Mouse (Mus musculus) natural killer cell, adult 2 months (primary cell): ENCODE results near the gene Clk3.
"Not testable (repeated sequence)": the region's sequence is repeated elsewhere in the genome, so short reads cannot be mapped to it uniquely, and the experiment has no call there.

Experiments
- DNase-seq, 2 experiments: peaks; one replicate each; pipeline ENCODE4 v3.0.0; 2022; ENCODE audit warnings: low spot score in 2 of 2

Clk3 gene

DNA sequence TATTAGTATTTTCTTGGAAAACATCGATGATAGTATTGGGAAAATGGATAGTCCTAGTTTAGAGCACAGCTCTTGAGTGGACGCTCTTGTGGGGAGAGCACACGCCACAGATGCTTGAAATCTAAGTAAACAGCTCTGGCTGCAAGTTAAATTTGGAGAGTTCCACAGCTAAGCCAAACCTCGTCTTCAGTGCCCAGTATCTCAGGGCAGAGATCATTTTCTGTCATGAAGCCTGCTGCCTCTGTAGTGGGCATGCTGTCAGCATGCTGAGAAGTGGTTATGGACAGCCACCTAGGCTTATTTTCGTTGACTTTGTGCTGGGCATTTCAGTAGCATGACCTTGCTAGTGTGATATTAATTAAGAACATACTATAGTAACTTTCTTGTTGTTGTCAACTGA, 41.9 kb downstream of the Clk3 start:
- no peak for DNase-seq

DNA sequence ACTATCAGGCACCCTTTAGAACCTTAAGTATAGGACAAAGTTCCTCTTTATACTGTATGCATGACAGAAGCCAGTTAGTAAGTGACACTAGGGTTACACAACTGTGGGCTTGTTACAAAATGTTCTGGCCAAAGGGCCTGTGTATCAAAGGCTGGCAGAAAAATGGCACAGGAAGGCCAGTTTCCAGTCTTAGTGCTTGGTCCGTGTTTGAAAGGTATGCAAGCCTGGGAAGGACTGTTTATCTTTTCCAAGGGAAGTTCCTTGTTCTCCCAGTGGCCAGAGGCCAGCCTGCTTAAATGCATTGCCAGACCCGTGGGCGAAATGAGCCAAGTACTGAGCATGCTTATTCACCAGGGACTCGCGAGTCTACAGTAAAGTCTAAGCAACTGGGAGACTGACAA, 42.3 kb downstream of the Clk3 start:
- DNase-seq = no peak

GRCm38 (mm10) chr9:57722371-57722770, 43.3 kb downstream of the Clk3 start:
- no peak for DNase-seq

GRCm38 (mm10) chr9:57720736-57721135, 44.9 kb downstream of the Clk3 start:
- DNase-seq = no peak

DNA sequence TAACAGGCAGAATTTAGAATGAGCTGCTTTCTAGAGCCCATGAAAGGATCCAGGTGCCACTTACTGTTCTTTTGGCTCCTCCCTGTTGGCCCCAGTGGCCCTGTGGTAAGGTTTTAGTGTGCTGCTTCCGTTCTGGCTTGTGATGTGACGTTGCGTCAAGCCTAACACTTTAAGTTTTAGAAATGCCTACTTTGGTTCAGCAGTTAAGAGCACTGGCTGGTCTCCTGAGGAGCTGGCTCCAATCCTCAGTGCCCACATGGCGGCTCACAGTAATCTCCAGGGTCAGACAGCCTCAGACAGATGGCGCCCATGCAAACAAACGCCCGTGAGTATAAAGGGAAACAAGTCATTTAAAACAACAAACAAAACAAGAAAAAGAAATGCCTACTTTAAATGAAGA, 47.3 kb downstream of the Clk3 start:
- no peak for DNase-seq

GRCm38 (mm10) chr9:57712194-57712593, 53.5 kb downstream of the Clk3 start:
- DNase-seq = no peak

GRCm38 (mm10) chr9:57710214-57710613, 55.4 kb downstream of the Clk3 start:
- DNase-seq = not testable (repeated sequence)

- DNase-seq = peak in 1 of 2 experiments; percentile 24
Observed at GRCm38 (mm10) chr9:57708720-57709274, 56.9 kb downstream of the Clk3 start.

- DNase-seq = peak; percentile 86 to 90
Observed at GRCm38 (mm10) chr9:57708068-57708719, 57.5 kb downstream of the Clk3 start, which contains the start of gene Edc3. TSS of gene Edc3 (plus strand) at chr9:57708540.

DNA sequence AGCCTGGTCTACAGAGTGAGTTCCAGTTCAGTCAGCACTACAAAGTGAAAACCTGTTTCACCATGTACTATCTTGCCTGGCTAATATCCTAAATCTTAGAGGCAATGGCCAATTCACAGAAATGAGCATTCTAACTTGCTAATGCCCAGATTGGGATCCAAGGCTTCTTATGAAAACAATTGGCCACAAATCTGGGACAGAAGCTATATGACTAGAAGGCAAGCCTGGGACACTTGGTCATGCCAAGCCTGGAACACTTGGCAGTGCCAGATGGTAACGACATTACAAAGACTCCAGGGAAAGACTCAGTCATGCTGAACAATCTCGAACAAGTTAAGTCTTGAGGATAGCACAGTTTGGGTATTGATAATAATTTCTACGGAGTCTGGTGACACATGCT, 59.2 kb downstream of the Clk3 start:
- DNase-seq = no peak
